Mouse (Mus musculus) kidney, postnatal 0 days (tissue): Measurements from ENCODE around the gene Sfxn2. TPM values are rescaled to one million over a fixed set of nuclear protein-coding genes. Genes with fewer than 3 reads are reported as not detected.

Source experiments
- ATAC-seq: fragments of 200-750 bp; cut with Nextera tagmentation; replicated peaks from 2 replicates; pipeline ENCODE4 v1.8.0; 2017; ENCODE audit warnings: low read depth, moderate number of reproducible peaks, moderate TSS enrichment, moderate library complexity; ENCODE audit not compliant: low FRiP score
- DNase-seq: peaks from one replicate; pipeline ENCODE4 v3.0.0-alpha.2; 2016; ENCODE audit warnings: low spot score
- H3K27ac ChIP-seq: fragments of 300-500 bp; sonication (generic); 2 replicates; pipeline ENCODE4 v1.5.1; 2014; ENCODE audit warnings: mild to moderate bottlenecking
- H3K27me3 ChIP-seq: fragments of 300-500 bp; sonication (generic); 2 replicates; pipeline ENCODE4 v1.6.1; 2014; ENCODE audit warnings: low read length, mixed read lengths; ENCODE audit not compliant: insufficient read depth
- H3K36me3 ChIP-seq: fragments of 300-500 bp; sonication (generic); 2 replicates; pipeline ENCODE4 v1.6.1; 2014; ENCODE audit warnings: low read length, mixed read lengths; ENCODE audit not compliant: insufficient read depth
- H3K4me1 ChIP-seq: fragments of 300-500 bp; sonication (generic); replicated peaks from 2 replicates; pipeline ENCODE4 v1.6.1; 2014; ENCODE audit warnings: antibody characterized with exemption, low read length, mixed read lengths; ENCODE audit not compliant: insufficient read depth
- H3K4me2 ChIP-seq: fragments of 300-500 bp; sonication (generic); 2 replicates; pipeline ENCODE4 v1.6.1; 2014; ENCODE audit warnings: mild to moderate bottlenecking, low read length, moderate library complexity, mixed read lengths
- H3K4me3 ChIP-seq: fragments of 300-500 bp; sonication (generic); replicated peaks from 2 replicates; pipeline ENCODE4 v1.5.1; 2014; ENCODE audit warnings: low read depth, low read length
- H3K9ac ChIP-seq: fragments of 300-500 bp; sonication (generic); 2 replicates; pipeline ENCODE4 v1.6.1; 2014; ENCODE audit warnings: low read depth, low read length
- H3K9me3 ChIP-seq: fragments of 300-500 bp; sonication (generic); replicated peaks from 2 replicates; pipeline ENCODE4 v1.6.1; 2016; ENCODE audit warnings: low read length, inconsistent platforms, mixed read lengths
- CTCF ChIP-seq: IDR thresholded peaks from 2 replicates; pipeline ENCODE4 v1.5.1; 2016; ENCODE audit warnings: antibody characterized with exemption, low read depth, mild to moderate bottlenecking, moderate library complexity
- WGBS: fragments of 180-500 bp; shearing (Covaris S2); extraction: QIAGEN DNeasy Blood & Tissue Kit; methylation state at CpG from one replicate; pipeline ENCODE4 v1.1.7; 2014; 5-methylcytosine and 5-hydroxymethylcytosine counted together
- polyA plus RNA-seq: library from polyadenylated mRNA; unstranded; fragments of >200 nt; fragmentation: Nextera tagmentation; extraction: Ambion mirVana; gene quantifications from 2 replicates; pipeline ENCODE4 v1.2.1, GENCODE M21; 2015

Sfxn2 gene
- polyA plus RNA-seq, 1 experiment from 2014 or later: 47.1 TPM

DNA sequence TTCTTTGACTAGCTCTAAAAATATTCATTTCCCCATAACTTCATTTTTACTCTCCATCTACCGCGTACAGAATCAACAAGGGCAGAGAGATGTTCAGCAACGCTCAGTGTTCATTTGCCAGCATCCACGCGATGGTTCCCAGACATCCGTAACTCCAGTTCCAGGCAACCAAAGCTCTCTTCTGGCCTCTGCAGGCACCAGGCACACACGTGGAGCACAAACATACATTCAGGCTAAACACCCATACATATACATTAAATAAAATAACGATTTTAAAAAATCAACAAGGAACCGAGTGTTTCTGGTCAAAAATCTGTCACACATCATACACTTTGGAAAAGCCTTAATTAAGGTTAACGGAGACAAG, 1.3 kb upstream of the Sfxn2 start:
- H3K9me3 ChIP-seq: no peaks in the 10 kb centered on the region
- no peak overlapping the region for H3K27ac ChIP-seq
- no peaks in the 10 kb centered on the region for H3K27me3 ChIP-seq
- H3K36me3 ChIP-seq: no peaks in the 10 kb centered on the region
- peak overlapping the region; percentile 60; the same call in 1 of the 2 replicates for H3K9ac ChIP-seq
- ATAC-seq: no peak
- H3K4me2 ChIP-seq: peak overlapping the region; percentile 82
- no peak for DNase-seq
- no peak; the same call in 1 of the 2 replicates for TF ChIP-seq CTCF
- peak overlapping the region; percentile 79 for H3K4me3 ChIP-seq
- H3K4me1 ChIP-seq: 0 out of 2 replicates have a peak, but pooled peaks cover 14% of the 10 kb centered on the region
- WGBS: 16% methylated on average over 10 of the region's 10 CpGs

DNA sequence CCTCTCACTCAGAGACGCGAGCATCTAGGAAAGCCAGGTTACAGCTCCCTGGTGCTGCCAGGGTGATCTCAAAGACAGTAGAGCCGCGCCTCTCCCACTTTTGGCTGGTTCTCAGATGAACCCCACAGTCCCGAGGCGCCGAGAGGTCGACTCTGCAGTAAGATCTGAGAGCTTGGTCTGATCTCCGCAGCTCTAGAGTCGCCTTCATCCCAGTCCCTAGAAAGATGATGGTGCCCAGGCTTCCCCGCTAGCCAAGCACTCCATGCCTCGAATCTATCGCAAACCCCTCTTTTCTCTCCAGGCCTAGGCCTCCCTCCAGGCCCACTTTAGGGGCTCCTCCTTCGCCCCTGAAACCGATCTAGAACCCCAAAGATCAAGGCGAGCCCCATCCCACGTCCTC, 617 bp upstream of the Sfxn2 start:
- no peaks in the 10 kb centered on the region for H3K9me3 ChIP-seq
- H3K4me1 ChIP-seq: 0 out of 2 replicates have a peak, but pooled peaks cover 14% of the 10 kb centered on the region
- peak; percentile 39 for DNase-seq
- peak overlapping the region; percentile 60 for H3K9ac ChIP-seq
- 1% methylated on average over 17 of the region's 17 CpGs for WGBS
- ATAC-seq: peak; percentile 6; the same call in 1 of the 2 replicates
- no peaks in the 10 kb centered on the region for H3K27me3 ChIP-seq
- peak overlapping the region; percentile 79 for H3K4me3 ChIP-seq
- H3K4me2 ChIP-seq: peak overlapping the region; percentile 82
- no peak for TF ChIP-seq CTCF
- H3K36me3 ChIP-seq: no peaks in the 10 kb centered on the region
- H3K27ac ChIP-seq: peak overlapping the region; percentile 65

DNA sequence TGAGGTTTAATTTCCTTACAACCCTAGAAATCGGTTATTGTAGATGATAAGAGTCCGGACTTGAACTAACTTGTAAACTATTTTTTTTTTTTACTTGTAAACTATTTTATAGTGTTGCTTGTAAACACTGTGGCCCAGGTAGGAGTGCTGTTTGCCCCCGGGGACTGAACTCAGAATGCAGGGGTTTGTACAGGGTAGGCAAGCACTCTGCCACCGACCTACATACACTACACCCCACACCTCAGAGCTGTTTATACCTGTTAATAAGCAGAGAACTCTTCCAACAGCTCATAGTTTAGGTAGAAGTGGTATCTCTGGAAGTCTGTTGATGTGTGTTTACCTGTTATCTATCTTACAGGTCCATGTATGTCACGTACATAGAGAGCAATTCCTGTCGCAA, 825 bp downstream of the Sfxn2 start:
- TF ChIP-seq CTCF: no peak
- WGBS: 43% methylated on average over 6 of the region's 6 CpGs
- Histone ChIP-seq H3K4me2 (peak overlapping the region; percentile 82), H3K27ac (peak overlapping the region; percentile 81; the same call in 1 of the 2 replicates), H3K36me3 (no peaks in the 10 kb centered on the region), H3K4me1 (0 out of 2 replicates have a peak, but pooled peaks cover 14% of the 10 kb centered on the region), H3K27me3 (no peaks in the 10 kb centered on the region), H3K4me3 (peak overlapping the region; percentile 79), H3K9ac (peak overlapping the region; percentile 62), H3K9me3 (no peaks in the 10 kb centered on the region)
- no peak for DNase-seq
- no peak for ATAC-seq

DNA sequence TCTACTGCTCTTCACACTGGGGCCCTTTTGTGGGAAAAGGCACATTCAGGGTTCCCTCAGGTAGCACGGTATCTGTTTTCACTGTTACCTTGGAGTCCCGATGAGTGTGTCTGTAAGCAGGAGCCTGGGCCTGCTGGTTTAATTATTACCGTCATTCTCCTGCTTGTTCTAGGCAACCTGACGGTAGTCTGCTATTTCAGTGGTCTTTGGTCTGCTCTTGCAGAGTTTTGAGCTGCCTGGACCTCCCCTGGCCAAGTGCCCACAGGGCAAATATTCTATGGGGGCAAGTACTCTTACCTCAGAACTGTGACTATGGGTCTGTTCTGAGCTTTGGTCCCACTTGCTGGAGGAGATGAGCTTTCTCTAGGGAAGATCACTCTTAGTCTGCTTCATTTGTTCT, 2.0 kb downstream of the Sfxn2 start:
- Histone ChIP-seq H3K4me2 (peak overlapping the region; percentile 82; the same call in 1 of the 2 replicates), H3K4me3 (no peak overlapping the region), H3K9me3 (no peaks in the 10 kb centered on the region), H3K36me3 (no peaks in the 10 kb centered on the region), H3K4me1 (0 out of 2 replicates have a peak, but pooled peaks cover 14% of the 10 kb centered on the region), H3K9ac (no peak overlapping the region), H3K27me3 (no peaks in the 10 kb centered on the region), H3K27ac (peak overlapping the region; percentile 76)
- DNase-seq (peak; percentile 36), ATAC-seq (peak; percentile 5; the same call in 1 of the 2 replicates)
- no peak for TF ChIP-seq CTCF
- WGBS: 27% methylated on average over 4 of the region's 4 CpGs

DNA sequence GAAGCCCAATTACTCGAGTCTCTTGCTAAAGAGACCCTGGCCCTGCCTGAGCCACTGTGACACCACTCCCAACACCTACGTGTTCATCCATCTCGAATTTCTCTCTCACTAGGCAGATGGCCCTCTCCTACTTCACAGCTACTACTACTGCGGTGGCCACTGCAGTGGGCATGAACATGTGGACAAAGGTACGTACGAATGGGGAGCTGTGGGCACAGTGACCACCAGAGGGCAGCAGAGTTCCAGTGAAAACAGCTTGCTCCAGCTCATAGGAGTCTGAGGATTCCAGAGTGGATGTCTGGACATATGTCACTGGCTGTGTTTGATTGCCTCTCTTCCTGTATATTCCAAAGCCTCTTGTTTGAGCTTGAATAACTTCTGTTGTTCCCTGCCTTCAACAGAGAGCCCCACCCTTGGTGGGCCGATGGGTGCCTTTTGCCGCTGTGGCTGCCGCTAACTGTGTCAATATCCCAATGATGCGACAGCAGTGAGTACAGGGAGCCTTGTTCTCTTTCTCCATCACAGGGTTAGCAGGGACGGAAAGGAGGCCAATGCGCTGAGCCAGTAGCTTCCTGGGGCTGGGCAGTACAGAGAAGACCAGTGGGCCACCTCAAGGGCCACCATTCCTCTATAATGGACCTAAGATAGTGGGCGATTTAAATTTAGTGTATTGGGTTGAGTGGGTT, 14.8 kb downstream of the Sfxn2 start:
- H3K36me3 ChIP-seq: peaks cover 22% of the 10 kb centered on the region; the same call in 1 of the 2 replicates
- H3K9ac ChIP-seq: no peak overlapping the region
- no peaks in the 10 kb centered on the region for H3K27me3 ChIP-seq
- no peaks in the 10 kb centered on the region for H3K4me1 ChIP-seq
- TF ChIP-seq CTCF: peak; percentile 98
- no peak overlapping the region for H3K27ac ChIP-seq
- peak; percentile 72 for ATAC-seq
- H3K4me3 ChIP-seq: no peak overlapping the region
- peak; percentile 90 for DNase-seq
- H3K9me3 ChIP-seq: no peaks in the 10 kb centered on the region
- WGBS: 55% methylated on average over 13 of the region's 13 CpGs
- no peak overlapping the region for H3K4me2 ChIP-seq

DNA sequence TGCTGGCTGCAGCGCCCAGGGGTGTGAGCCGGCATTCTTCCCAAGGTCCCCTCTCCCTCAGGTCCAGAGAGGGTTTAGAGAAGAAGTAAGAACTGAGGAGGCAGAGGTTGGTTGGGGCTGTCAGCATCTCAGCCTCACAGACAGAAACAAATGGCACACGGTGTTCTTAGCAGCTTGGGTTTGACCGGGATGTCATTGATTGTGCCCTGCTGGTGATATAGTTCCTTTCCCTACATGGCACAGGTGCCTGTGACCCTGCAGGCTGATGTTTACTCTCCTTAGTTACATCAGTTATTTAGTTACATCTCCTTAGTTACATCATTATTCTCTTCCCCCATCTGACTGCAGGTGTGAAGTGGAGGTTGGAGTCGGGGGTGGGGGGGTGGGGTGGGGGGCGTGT, 18.4 kb downstream of the Sfxn2 start:
- no peaks in the 10 kb centered on the region for H3K27me3 ChIP-seq
- no peak overlapping the region for H3K9ac ChIP-seq
- no peak for DNase-seq
- H3K4me2 ChIP-seq: no peak overlapping the region
- WGBS: 82% methylated on average over 6 of the region's 6 CpGs
- H3K27ac ChIP-seq: no peak overlapping the region
- no peaks in the 10 kb centered on the region for H3K4me1 ChIP-seq
- no peaks in the 10 kb centered on the region for H3K9me3 ChIP-seq
- ATAC-seq: no peak
- peaks cover 22% of the 10 kb centered on the region; the same call in 1 of the 2 replicates for H3K36me3 ChIP-seq
- no peak for TF ChIP-seq CTCF
- H3K4me3 ChIP-seq: no peak overlapping the region
